ENCODE assay signal across 28 mouse cellular contexts in genomic region chr11:69793429-69793828, GRCm38 (mm10). TPM values are rescaled to one million over a fixed set of nuclear protein-coding genes. Genes with fewer than 3 reads are reported as not detected.
"Had no signal": no experiment of that assay in that cellular context is flagged by ENCODE, and none has a peak within 500 bp of the region (broad histone marks: within the 10 kb centered on the region; RNA-seq: fewer than 3 reads in every experiment).

No protein-coding gene starts in this region.

- H3K4me3 ChIP-seq: liver, embryonic 13.5 days; liver, embryonic 15.5 days; lung, embryonic 15.5 days; megakaryocyte, embryonic 14.5 days; neural tube, embryonic 12.5 days; stomach, embryonic 15.5 days had no signal

- H3K4me2 ChIP-seq: liver, embryonic 13.5 days; liver, embryonic 15.5 days; lung, embryonic 15.5 days; neural tube, embryonic 12.5 days; stomach, embryonic 15.5 days had no signal

- H3K9me3 ChIP-seq: liver, embryonic 13.5 days; liver, embryonic 15.5 days; lung, embryonic 15.5 days; megakaryocyte, embryonic 14.5 days; neural tube, embryonic 12.5 days; stomach, embryonic 15.5 days had no signal

- H3K27me3 ChIP-seq: stomach, embryonic 15.5 days had no signal

- ATAC-seq: liver, postnatal 0 days; lung, postnatal 0 days; midbrain, embryonic 16.5 days had no signal

- H3K27ac ChIP-seq: liver, embryonic 13.5 days; liver, embryonic 15.5 days; lung, embryonic 15.5 days; macrophage; neural tube, embryonic 12.5 days; stomach, embryonic 15.5 days; stomach, postnatal 0 days had no signal

- H3K36me3 ChIP-seq: liver, embryonic 13.5 days; liver, embryonic 15.5 days; lung, embryonic 15.5 days; neural tube, embryonic 12.5 days; stomach, embryonic 15.5 days had no signal

- DNase-seq: liver, embryonic 13.5 days; liver, postnatal 0 days; lung, adult 2 months; lung, postnatal 14 days; lung, postnatal 36 days; midbrain, embryonic 14.5 days; retina, postnatal 1 day; right cerebral cortex, adult 18-20 months; right cerebral cortex, postnatal 25 days; right cerebral cortex, postnatal 4 days; thymus, adult 2 months; thymus, postnatal 25 days; thymus, postnatal 4 days had no signal

- H3K9ac ChIP-seq: liver, embryonic 13.5 days; liver, embryonic 15.5 days; liver, postnatal 0 days; lung, embryonic 15.5 days; neural tube, embryonic 12.5 days; stomach, embryonic 15.5 days had no signal

RNA-seq across cellular contexts. Expression of gene Chrnb1, which starts 2.3 kb away (rescaled TPM):
- polyA plus RNA-seq: macrophage had no signal

RNA-seq across cellular contexts. Expression of gene Fgf11, which starts 8.2 kb away (rescaled TPM):
- total RNA-seq: monocyte, adult 5-6 weeks; neutrophil, adult 5-6 weeks had no signal

RNA-seq across cellular contexts. Expression of gene Tmem102, which starts 12.0 kb away (rescaled TPM):
- total RNA-seq: megakaryocyte progenitor cell, adult 5-6 weeks; monocyte, adult 5-6 weeks had no signal
- polyA plus RNA-seq: macrophage had no signal

RNA-seq across cellular contexts. Expression of gene Gm39566, which starts 21.7 kb away (rescaled TPM):
- total RNA-seq: megakaryocyte progenitor cell, adult 5-6 weeks; monocyte, adult 5-6 weeks; neutrophil, adult 5-6 weeks had no signal
- polyA plus RNA-seq: liver, embryonic 13.5 days; liver, embryonic 15.5 days; liver, postnatal 0 days; lung, adult 2 months; lung, embryonic 15.5 days; lung, postnatal 0 days; macrophage; midbrain, embryonic 14.5 days; midbrain, embryonic 16.5 days; neural tube, embryonic 12.5 days; neural tube, embryonic 14.5 days; spleen, adult 2 months; stomach, embryonic 15.5 days; stomach, postnatal 0 days; urinary bladder, adult 2 months had no signal

RNA-seq across cellular contexts. Expression of gene Spem2, which starts 24.8 kb away (rescaled TPM):
- total RNA-seq: megakaryocyte progenitor cell, adult 5-6 weeks; monocyte, adult 5-6 weeks had no signal
- polyA plus RNA-seq: liver, embryonic 13.5 days; liver, embryonic 15.5 days; liver, postnatal 0 days; lung, adult 2 months; lung, embryonic 15.5 days; lung, postnatal 0 days; macrophage; midbrain, embryonic 14.5 days; midbrain, embryonic 16.5 days; neural tube, embryonic 12.5 days; spleen, adult 2 months; stomach, embryonic 15.5 days; stomach, postnatal 0 days; urinary bladder, adult 2 months had no signal
